Mouse (Mus musculus): Measurements from ENCODE around the gene Igf1. TPM values are rescaled to one million over a fixed set of nuclear protein-coding genes. Genes with fewer than 3 reads are reported as not detected.

Igf1 gene
- polyA plus RNA-seq (2012; ENCODE audit: low replicate concordance), result 6.2 and 11.0 TPM in 2 replicates

GRCm38 (mm10) chr10:87858013-87858806, at the start of gene Igf1:
Igf1 (plus strand) TSS chr10:87858265.

Other genes with a start within 250 kb of the Igf1 start
- not detected in 2 replicates for gene Pmch, start 232.8 kb downstream of the Igf1 start, polyA plus RNA-seq (2012; ENCODE audit: low replicate concordance)